Mouse (Mus musculus) lung, adult 2 months (tissue): ENCODE data around the gene Urb1. TPM values are rescaled to one million over a fixed set of nuclear protein-coding genes. Genes with fewer than 3 reads are reported as not detected.

Experiments
- DNase-seq: peaks from one replicate; pipeline ENCODE4 v3.0.0; 2022
- H3K4me1 ChIP-seq: fragments of 200-500 bp; 2 replicates; pipeline ENCODE4 v1.6.1; 2011; ENCODE audit warnings: low read length; ENCODE audit not compliant: control insufficient read depth, insufficient read depth
- H3K4me3 ChIP-seq: fragments of 200-500 bp; replicated peaks from 2 replicates; pipeline ENCODE3; 2011; ENCODE audit warnings: low read depth, mild to moderate bottlenecking, control low read depth, low read length; ENCODE audit errors: extremely low read depth
- CTCF ChIP-seq: fragments of 200-500 bp; IDR thresholded peaks from 2 replicates; pipeline ENCODE4 v1.5.1; 2011; ENCODE audit warnings: mild to moderate bottlenecking, low read length, control low read depth; ENCODE audit not compliant: insufficient read depth
- POLR2A ChIP-seq: fragments of 200-500 bp; IDR thresholded peaks from 2 replicates; pipeline ENCODE4 v1.6.1; 2011; ENCODE audit warnings: low read depth, mild to moderate bottlenecking, control low read depth, low read length, borderline replicate concordance; ENCODE audit errors: extremely low read depth
- WGBS: fragments of 180-500 bp; shearing (Covaris S2); methylation state at CpG from one replicate; pipeline ENCODE4 v1.1.7; 2018; 5-methylcytosine and 5-hydroxymethylcytosine counted together
- polyA plus RNA-seq: library from polyadenylated mRNA; depleted of rRNA; stranded (reverse); fragments of >200 nt; gene quantifications from 2 replicates; pipeline ENCODE4 v1.2.3, GENCODE M21; 2012; rRNA removed

The Urb1 gene
- polyA plus RNA-seq, 1 experiment, result 4.0 TPM

DNA sequence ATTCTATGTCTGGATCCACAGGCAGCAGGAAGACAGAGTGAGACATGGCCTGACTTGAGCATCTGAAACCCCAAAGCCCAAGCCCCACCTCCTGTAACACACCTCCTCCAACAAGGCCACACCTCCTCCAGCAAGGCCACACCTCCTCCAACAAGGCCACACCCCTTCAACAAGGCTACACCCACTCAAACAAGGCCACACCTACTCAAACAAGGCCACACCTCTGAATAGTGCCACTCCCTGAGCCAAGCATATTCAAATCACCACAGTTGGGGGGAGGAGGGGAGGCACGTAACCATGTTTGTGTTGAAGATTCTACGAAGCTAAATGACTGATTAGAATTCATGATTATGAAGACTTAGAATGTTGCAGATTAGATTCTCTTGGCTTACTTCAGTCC lies 108.7 kb downstream of the Urb1 start:
- Histone ChIP-seq H3K4me1 (no peaks in the 10 kb centered on the region), H3K4me3 (no peak overlapping the region)
- WGBS, result 93% methylated on average over 2 of the region's 2 CpGs
- no peak for DNase-seq
- TF ChIP-seq POLR2A, result no peak
- no peak for TF ChIP-seq CTCF

Other genes starting within 250 kb of the Urb1 start
- 9.8 and 10.3 TPM in 2 replicates for gene Mis18a, start 83.0 kb downstream of the Urb1 start, polyA plus RNA-seq
- gene Mrap, start 72.2 kb downstream of the Urb1 start, polyA plus RNA-seq, result 21.4 and 26.7 TPM in 2 replicates
- gene Eva1c, start 16.3 kb upstream of the Urb1 start, polyA plus RNA-seq, result 8.9 and 14.2 TPM in 2 replicates
- 17.2 and 29.9 TPM in 2 replicates for gene Cfap298, start 124.7 kb upstream of the Urb1 start, polyA plus RNA-seq
- 35.8 and 42.2 TPM in 2 replicates for gene Synj1, start 200.9 kb upstream of the Urb1 start, polyA plus RNA-seq
- gene Paxbp1, start 234.1 kb upstream of the Urb1 start, polyA plus RNA-seq, result 12.2 and 21.7 TPM in 2 replicates